Mouse (Mus musculus) limb, embryonic 12.5 days (tissue): Measurements from ENCODE around the gene Spock1. TPM values are rescaled to one million over a fixed set of nuclear protein-coding genes. Genes with fewer than 3 reads are reported as not detected.

Source experiments
- ATAC-seq: fragments of 200-750 bp; cut with Nextera tagmentation; 2 replicates; pipeline ENCODE4 v1.8.0; 2017; ENCODE audit warnings: low read depth, moderate TSS enrichment; ENCODE audit not compliant: insufficient number of reproducible peaks, insufficient read depth, low FRiP score, low TSS enrichment
- H3K27ac ChIP-seq: fragments of 300-500 bp; sonication (generic); 2 replicates; pipeline ENCODE4 v1.5.1; 2016; ENCODE audit warnings: mild to moderate bottlenecking, moderate library complexity
- H3K27me3 ChIP-seq: fragments of 300-500 bp; sonication (generic); 2 replicates; pipeline ENCODE4 v1.6.1; 2016; ENCODE audit warnings: mild to moderate bottlenecking, moderate library complexity
- H3K36me3 ChIP-seq: fragments of 300-500 bp; sonication (generic); 2 replicates; pipeline ENCODE4 v1.6.1; 2016; ENCODE audit warnings: mild to moderate bottlenecking, moderate library complexity
- H3K4me1 ChIP-seq: fragments of 300-500 bp; sonication (generic); replicated peaks from 2 replicates; pipeline ENCODE4 v1.6.1; 2016
- H3K4me2 ChIP-seq: fragments of 300-500 bp; sonication (generic); 2 replicates; pipeline ENCODE4 v1.6.1; 2016; ENCODE audit warnings: mild to moderate bottlenecking, moderate library complexity
- H3K4me3 ChIP-seq: fragments of 300-500 bp; sonication (generic); replicated peaks from 2 replicates; pipeline ENCODE4 v1.5.1; 2016; ENCODE audit warnings: mild to moderate bottlenecking
- H3K9ac ChIP-seq: fragments of 300-500 bp; sonication (generic); replicated peaks from 2 replicates; pipeline ENCODE4 v1.6.1; 2016; ENCODE audit warnings: mild to moderate bottlenecking, moderate library complexity
- H3K9me3 ChIP-seq: fragments of 300-500 bp; sonication (generic); 2 replicates; pipeline ENCODE4 v1.6.1; 2016; ENCODE audit warnings: mild to moderate bottlenecking, moderate library complexity
- WGBS: fragments of 180-500 bp; shearing (Covaris S2); methylation state at CpG from one replicate; pipeline ENCODE4 v1.1.7; 2016; 5-methylcytosine and 5-hydroxymethylcytosine counted together
- polyA plus RNA-seq: library from polyadenylated mRNA; unstranded; fragments of >200 nt; fragmentation: Nextera tagmentation; extraction: Ambion mirVana; gene quantifications from 2 replicates; pipeline ENCODE4 v1.2.1, GENCODE M21; 2016

Spock1 gene
- polyA plus RNA-seq, 1 experiment from 2014 or later = 2.2 TPM

- H3K9me3 ChIP-seq = no peaks in the 10 kb centered on the region
- no peak overlapping the region for H3K9ac ChIP-seq
- no peak for ATAC-seq
- H3K27me3 ChIP-seq = no peaks in the 10 kb centered on the region
- no peak overlapping the region for H3K4me3 ChIP-seq
- H3K36me3 ChIP-seq = no peaks in the 10 kb centered on the region
- H3K4me1 ChIP-seq = peaks cover 3% of the 10 kb centered on the region; the same call in 1 of the 2 replicates
- no peak overlapping the region for H3K27ac ChIP-seq
- 94% methylated on average over 5 of the region's 5 CpGs for WGBS
- H3K4me2 ChIP-seq = no peak overlapping the region
Measured at GRCm38 (mm10) chr13:57841141-57841848, 66.8 kb downstream of the Spock1 start.

DNA sequence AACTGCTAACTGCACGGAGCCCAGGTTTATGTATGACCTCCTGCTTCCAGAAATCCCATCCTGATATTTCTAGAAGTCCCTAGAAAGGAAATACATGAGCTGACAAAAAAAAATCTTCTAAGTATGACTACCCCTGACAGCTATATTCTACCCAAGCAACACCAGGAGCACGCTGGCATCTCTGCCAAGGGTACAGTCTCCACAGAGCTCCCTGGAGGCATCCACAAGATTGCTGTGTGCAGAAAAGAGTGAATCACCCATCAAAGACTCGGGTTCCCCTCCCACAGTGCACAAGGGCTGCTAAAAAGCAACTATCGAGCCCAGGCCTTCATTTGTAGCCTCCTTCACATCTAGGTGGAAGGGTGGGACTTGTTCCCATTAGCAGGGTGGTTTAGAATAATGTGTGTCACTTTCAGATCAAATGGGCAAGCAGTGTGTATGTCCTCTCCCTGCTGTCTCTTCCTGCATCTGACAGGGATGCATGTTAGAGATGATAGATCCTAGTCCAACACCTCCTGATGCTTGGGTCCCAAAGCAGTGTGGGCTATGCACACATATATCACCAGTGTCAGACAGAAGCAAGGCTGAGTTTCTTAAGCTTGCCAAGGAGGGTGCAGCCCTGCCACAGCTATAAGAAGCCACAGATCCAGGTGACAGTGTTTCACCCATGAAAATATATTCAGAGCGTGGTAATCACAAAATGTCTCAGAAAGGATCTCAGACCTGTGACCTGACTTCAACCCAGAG, 70.3 kb downstream of the Spock1 start:
- H3K27ac ChIP-seq = no peak overlapping the region
- H3K4me3 ChIP-seq = no peak overlapping the region
- no peaks in the 10 kb centered on the region for H3K27me3 ChIP-seq
- 79% methylated on average over 5 of the region's 5 CpGs for WGBS
- ATAC-seq = no peak
- no peak overlapping the region for H3K4me2 ChIP-seq
- H3K36me3 ChIP-seq = no peaks in the 10 kb centered on the region
- H3K4me1 ChIP-seq = peaks cover 3% of the 10 kb centered on the region; the same call in 1 of the 2 replicates
- H3K9me3 ChIP-seq = peaks cover 6% of the 10 kb centered on the region; the same call in 1 of the 2 replicates
- no peak overlapping the region for H3K9ac ChIP-seq

- peaks cover 19% of the 10 kb centered on the region for H3K4me1 ChIP-seq
- no peak overlapping the region for H3K4me3 ChIP-seq
- no peak overlapping the region for H3K9ac ChIP-seq
- peaks cover 6% of the 10 kb centered on the region; the same call in 1 of the 2 replicates for H3K9me3 ChIP-seq
- no peaks in the 10 kb centered on the region for H3K36me3 ChIP-seq
- H3K27me3 ChIP-seq = no peaks in the 10 kb centered on the region
- ATAC-seq = no peak
- 0 out of 2 replicates have a peak overlapping the region, but pooled peaks have one; percentile 7 for H3K4me2 ChIP-seq
- H3K27ac ChIP-seq = peak overlapping the region; percentile 68
- WGBS = 21% methylated on average over 11 of the region's 11 CpGs
Measured at GRCm38 (mm10) chr13:57831374-57832163, 76.6 kb downstream of the Spock1 start.

GRCm38 (mm10) chr13:57830896-57831295, 77.2 kb downstream of the Spock1 start:
- Histone ChIP-seq H3K36me3 (no peaks in the 10 kb centered on the region), H3K9me3 (peaks cover 6% of the 10 kb centered on the region; the same call in 1 of the 2 replicates), H3K27ac (no peak overlapping the region), H3K27me3 (no peaks in the 10 kb centered on the region), H3K4me1 (peaks cover 19% of the 10 kb centered on the region), H3K4me2 (no peak overlapping the region), H3K4me3 (no peak overlapping the region), H3K9ac (no peak overlapping the region)
- 50% methylated on average over 7 of the region's 7 CpGs for whole genome bisulfite sequencing
- ATAC-seq = no peak

DNA sequence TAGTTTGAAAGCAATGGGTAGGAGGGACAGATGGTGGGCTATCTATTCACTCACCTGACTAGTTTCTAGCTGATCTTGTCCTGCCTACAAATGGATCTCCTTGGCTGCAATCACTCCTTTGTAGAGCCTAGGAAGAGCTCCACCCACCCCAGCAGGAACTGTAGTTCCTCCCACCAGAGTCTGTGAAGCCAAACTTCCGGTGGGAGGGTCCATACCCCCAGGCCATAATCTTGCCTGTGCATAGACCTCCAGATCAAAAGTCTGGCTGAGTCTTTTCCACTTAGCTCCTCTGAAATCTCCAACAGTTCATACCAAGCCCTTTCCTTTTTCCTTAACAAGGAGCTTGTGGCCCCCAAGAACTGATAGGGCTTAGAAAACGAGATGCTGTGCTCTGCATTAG, 78.0 kb downstream of the Spock1 start:
- H3K4me1 ChIP-seq = peaks cover 19% of the 10 kb centered on the region
- H3K9me3 ChIP-seq = peaks cover 6% of the 10 kb centered on the region; the same call in 1 of the 2 replicates
- H3K27me3 ChIP-seq = no peaks in the 10 kb centered on the region
- no peak for ATAC-seq
- no peak overlapping the region for H3K4me2 ChIP-seq
- no peak overlapping the region for H3K4me3 ChIP-seq
- no peaks in the 10 kb centered on the region for H3K36me3 ChIP-seq
- no peak overlapping the region for H3K27ac ChIP-seq
- 19% methylated on average over 2 of the region's 2 CpGs for WGBS
- no peak overlapping the region for H3K9ac ChIP-seq

- ATAC-seq = no peak
- Histone ChIP-seq H3K4me1 (peaks cover 3% of the 10 kb centered on the region), H3K4me2 (no peak overlapping the region), H3K27me3 (no peaks in the 10 kb centered on the region), H3K27ac (peak overlapping the region; percentile 73), H3K9ac (no peak overlapping the region), H3K9me3 (peaks cover 10% of the 10 kb centered on the region), H3K36me3 (no peaks in the 10 kb centered on the region), H3K4me3 (no peak overlapping the region)
- 66% methylated on average over 11 of the region's 11 CpGs for WGBS
Measured at GRCm38 (mm10) chr13:57816276-57816675, 91.9 kb downstream of the Spock1 start.

DNA sequence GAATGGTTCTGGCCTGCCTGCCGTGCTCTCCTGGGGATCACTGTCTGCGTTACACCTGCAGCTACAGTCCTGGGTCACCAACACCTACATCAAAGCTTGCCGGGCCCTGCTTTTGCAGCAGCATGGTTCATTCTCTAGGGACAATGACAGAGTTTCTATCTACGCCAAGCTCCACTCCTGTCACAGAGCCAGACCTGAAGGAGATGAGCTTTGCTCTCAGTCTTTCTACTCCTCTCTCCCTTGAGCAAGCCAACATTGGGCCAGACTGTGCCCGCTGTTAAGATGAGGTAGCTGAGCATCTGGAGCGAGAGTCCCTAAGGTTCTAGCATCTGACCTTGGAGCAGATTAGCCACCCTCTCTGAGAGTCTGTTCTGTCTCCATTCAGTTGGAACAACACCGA, 95.5 kb downstream of the Spock1 start:
- Histone ChIP-seq H3K9ac (no peak overlapping the region), H3K4me1 (peaks cover 3% of the 10 kb centered on the region), H3K9me3 (peaks cover 8% of the 10 kb centered on the region), H3K36me3 (no peaks in the 10 kb centered on the region), H3K4me3 (no peak overlapping the region), H3K27me3 (no peaks in the 10 kb centered on the region), H3K4me2 (no peak overlapping the region), H3K27ac (no peak overlapping the region)
- 90% methylated on average over 7 of the region's 7 CpGs for WGBS
- ATAC-seq = no peak

- H3K27me3 ChIP-seq = no peaks in the 10 kb centered on the region
- 78% methylated on average over 2 of the region's 2 CpGs for WGBS
- ATAC-seq = no peak
- H3K9me3 ChIP-seq = no peaks in the 10 kb centered on the region
- no peak overlapping the region for H3K4me3 ChIP-seq
- no peak overlapping the region for H3K4me2 ChIP-seq
- peaks cover under 1% of the 10 kb centered on the region for H3K4me1 ChIP-seq
- H3K9ac ChIP-seq = no peak overlapping the region
- H3K36me3 ChIP-seq = no peaks in the 10 kb centered on the region
- H3K27ac ChIP-seq = no peak overlapping the region
Measured at GRCm38 (mm10) chr13:57811253-57811652, 96.9 kb downstream of the Spock1 start.

DNA sequence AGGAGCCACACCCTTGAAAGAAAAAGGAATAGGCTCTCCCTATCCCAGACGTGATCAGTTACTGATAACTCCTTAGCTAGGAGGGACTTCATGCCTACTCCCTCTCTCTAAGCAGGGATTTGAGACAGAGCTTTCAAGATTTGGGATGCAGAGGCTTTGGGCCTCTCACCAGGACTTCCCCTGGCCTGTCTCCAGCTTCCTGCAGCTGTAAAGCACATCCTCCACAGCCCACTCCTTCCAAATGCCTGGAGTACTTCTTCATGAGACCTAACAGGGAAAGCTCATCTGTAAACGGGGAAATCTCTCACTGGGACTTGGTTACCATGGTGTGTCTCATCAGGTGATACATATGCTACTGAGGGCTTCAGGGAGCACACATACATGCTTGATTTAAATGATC, 97.3 kb downstream of the Spock1 start:
- H3K27me3 ChIP-seq = no peaks in the 10 kb centered on the region
- ATAC-seq = no peak
- 69% methylated on average over 2 of the region's 2 CpGs for WGBS
- H3K4me2 ChIP-seq = no peak overlapping the region
- no peak overlapping the region for H3K9ac ChIP-seq
- no peaks in the 10 kb centered on the region for H3K9me3 ChIP-seq
- no peak overlapping the region for H3K27ac ChIP-seq
- H3K4me3 ChIP-seq = no peak overlapping the region
- no peaks in the 10 kb centered on the region for H3K36me3 ChIP-seq
- H3K4me1 ChIP-seq = no peaks in the 10 kb centered on the region

GRCm38 (mm10) chr13:57810083-57810482, 98.0 kb downstream of the Spock1 start:
- no peaks in the 10 kb centered on the region for H3K27me3 ChIP-seq
- 76% methylated on average over 5 of the region's 5 CpGs for WGBS
- no peaks in the 10 kb centered on the region for H3K36me3 ChIP-seq
- no peak overlapping the region for H3K4me2 ChIP-seq
- no peak for ATAC-seq
- H3K9me3 ChIP-seq = no peaks in the 10 kb centered on the region
- H3K9ac ChIP-seq = no peak overlapping the region
- H3K4me3 ChIP-seq = no peak overlapping the region
- H3K4me1 ChIP-seq = no peaks in the 10 kb centered on the region
- no peak overlapping the region for H3K27ac ChIP-seq

GRCm38 (mm10) chr13:57809603-57810002, 98.5 kb downstream of the Spock1 start:
- no peaks in the 10 kb centered on the region for H3K4me1 ChIP-seq
- no peaks in the 10 kb centered on the region for H3K36me3 ChIP-seq
- H3K27ac ChIP-seq = no peak overlapping the region
- WGBS = 61% methylated on average over 11 of the region's 11 CpGs
- H3K9ac ChIP-seq = no peak overlapping the region
- no peaks in the 10 kb centered on the region for H3K27me3 ChIP-seq
- no peak overlapping the region for H3K4me2 ChIP-seq
- no peak overlapping the region for H3K4me3 ChIP-seq
- no peaks in the 10 kb centered on the region for H3K9me3 ChIP-seq
- no peak for ATAC-seq
